Mouse (Mus musculus) limb, embryonic 10.5 days (tissue): Measurements from ENCODE around the gene Tmem178. TPM values are rescaled to one million over a fixed set of nuclear protein-coding genes. Genes with fewer than 3 reads are reported as not detected.
A peak's percentile ranks its signal among the peaks of the same experiment; 100 is the strongest.

Experiments used
- DNase-seq: peaks from one replicate; pipeline ENCODE4 v3.0.0-alpha.2; 2017; ENCODE audit warnings: low spot score
- H3K27ac ChIP-seq: fragments of 300-500 bp; sonication (generic); 2 replicates; pipeline ENCODE4 v1.5.1; 2016; ENCODE audit warnings: mild to moderate bottlenecking
- H3K27me3 ChIP-seq: fragments of 300-500 bp; sonication (generic); 2 replicates; pipeline ENCODE4 v1.6.1; 2016; ENCODE audit warnings: low read depth, mild to moderate bottlenecking; ENCODE audit not compliant: poor library complexity, severe bottlenecking
- H3K36me3 ChIP-seq: fragments of 300-500 bp; sonication (generic); 2 replicates; pipeline ENCODE4 v1.6.1; 2016; ENCODE audit warnings: mild to moderate bottlenecking, moderate library complexity
- H3K4me1 ChIP-seq: fragments of 300-500 bp; sonication (generic); 2 replicates; pipeline ENCODE4 v1.6.1; 2016
- H3K4me3 ChIP-seq: fragments of 300-500 bp; sonication (generic); 2 replicates; pipeline ENCODE4 v1.5.1; 2016; ENCODE audit warnings: mild to moderate bottlenecking, moderate library complexity
- H3K9me3 ChIP-seq: fragments of 300-500 bp; sonication (generic); replicated peaks from 2 replicates; pipeline ENCODE4 v1.6.1; 2016; ENCODE audit warnings: mild to moderate bottlenecking
- WGBS: fragments of 180-500 bp; shearing (Covaris S2); methylation state at CpG from one replicate; pipeline ENCODE4 v1.1.7; 2016; 5-methylcytosine and 5-hydroxymethylcytosine counted together
- polyA plus RNA-seq: library from polyadenylated mRNA; unstranded; fragments of >200 nt; fragmentation: Nextera tagmentation; extraction: Ambion mirVana; gene quantifications from 2 replicates; pipeline ENCODE4 v1.2.1, GENCODE M21; 2016

Tmem178 gene
- polyA plus RNA-seq = 3.1 and 5.5 TPM in 2 replicates

DNA sequence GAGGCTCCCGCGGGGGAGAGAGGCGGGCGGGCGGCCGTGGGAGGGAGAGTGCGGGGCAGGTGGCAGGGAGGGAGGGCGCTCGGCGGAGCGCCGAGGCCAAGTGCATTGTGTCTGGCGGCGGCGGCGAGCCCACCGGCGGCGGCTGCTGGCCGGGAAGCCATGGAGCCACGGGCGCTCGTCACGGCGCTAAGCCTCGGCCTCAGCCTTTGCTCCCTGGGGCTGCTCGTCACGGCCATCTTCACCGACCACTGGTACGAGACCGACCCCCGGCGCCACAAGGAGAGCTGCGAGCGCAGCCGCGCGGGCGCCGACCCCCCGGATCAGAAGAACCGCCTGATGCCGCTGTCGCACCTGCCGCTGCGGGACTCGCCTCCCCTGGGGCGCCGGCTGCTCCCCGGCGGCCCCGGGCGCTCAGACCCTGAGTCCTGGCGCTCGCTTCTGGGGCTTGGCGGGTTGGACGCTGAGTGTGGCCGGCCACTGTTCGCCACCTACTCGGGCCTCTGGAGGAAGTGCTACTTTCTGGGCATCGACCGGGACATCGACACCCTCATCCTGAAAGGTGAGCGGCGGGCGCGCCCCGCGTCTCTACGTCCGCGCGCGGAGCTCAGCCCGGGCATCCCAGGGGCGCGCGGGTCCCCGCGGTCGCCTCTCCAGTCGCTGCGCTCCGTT, at the start of gene Tmem178:
TSS of gene Tmem178 (plus strand) at position 103 of the 669 bp plus-strand sequence.
- WGBS = under 1% methylated on average over 77 of the region's 84 CpGs
- Histone ChIP-seq H3K27ac (peak within 1 kb of the TSS; percentile 85), H3K27me3 (peaks cover 61% of the 10 kb centered on the region)

DNA sequence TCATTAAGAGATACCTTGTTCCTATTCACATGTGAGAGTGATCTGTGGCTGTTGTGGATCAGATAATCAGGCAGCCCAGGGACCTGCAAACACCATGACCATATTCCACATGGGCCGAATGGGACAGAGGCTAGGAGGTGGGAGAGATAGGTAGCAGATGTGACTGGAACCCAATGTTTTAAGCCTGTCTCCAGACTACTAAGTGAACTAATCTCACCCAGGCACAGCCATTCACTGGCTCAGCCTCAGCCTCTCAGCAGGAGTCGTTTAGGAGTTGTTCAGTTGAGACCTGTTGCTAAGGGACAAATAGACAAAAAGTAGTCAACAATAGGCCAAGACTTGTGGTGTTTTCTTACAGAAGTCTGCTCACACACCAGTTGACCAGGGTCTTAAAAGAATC, 48.0 kb upstream of the Tmem178 start:
- Histone ChIP-seq H3K9me3 (no peaks in the 10 kb centered on the region), H3K4me3 (no peak overlapping the region), H3K36me3 (no peaks in the 10 kb centered on the region), H3K4me1 (0 out of 2 replicates have a peak, but pooled peaks cover 3% of the 10 kb centered on the region), H3K27me3 (no peaks in the 10 kb centered on the region), H3K27ac (no peak overlapping the region)
- 65% methylated on average over 2 of the region's 2 CpGs for WGBS
- DNase-seq = no peak

More for the DNA sequence above, at the start of gene Tmem178:
- Histone ChIP-seq H3K4me1 (peaks cover 11% of the 10 kb centered on the region), H3K9me3 (no peaks in the 10 kb centered on the region), H3K36me3 (no peaks in the 10 kb centered on the region), H3K4me3 (peak within 1 kb of the TSS; percentile 85)
- peak; percentile 68 for DNase-seq

DNA sequence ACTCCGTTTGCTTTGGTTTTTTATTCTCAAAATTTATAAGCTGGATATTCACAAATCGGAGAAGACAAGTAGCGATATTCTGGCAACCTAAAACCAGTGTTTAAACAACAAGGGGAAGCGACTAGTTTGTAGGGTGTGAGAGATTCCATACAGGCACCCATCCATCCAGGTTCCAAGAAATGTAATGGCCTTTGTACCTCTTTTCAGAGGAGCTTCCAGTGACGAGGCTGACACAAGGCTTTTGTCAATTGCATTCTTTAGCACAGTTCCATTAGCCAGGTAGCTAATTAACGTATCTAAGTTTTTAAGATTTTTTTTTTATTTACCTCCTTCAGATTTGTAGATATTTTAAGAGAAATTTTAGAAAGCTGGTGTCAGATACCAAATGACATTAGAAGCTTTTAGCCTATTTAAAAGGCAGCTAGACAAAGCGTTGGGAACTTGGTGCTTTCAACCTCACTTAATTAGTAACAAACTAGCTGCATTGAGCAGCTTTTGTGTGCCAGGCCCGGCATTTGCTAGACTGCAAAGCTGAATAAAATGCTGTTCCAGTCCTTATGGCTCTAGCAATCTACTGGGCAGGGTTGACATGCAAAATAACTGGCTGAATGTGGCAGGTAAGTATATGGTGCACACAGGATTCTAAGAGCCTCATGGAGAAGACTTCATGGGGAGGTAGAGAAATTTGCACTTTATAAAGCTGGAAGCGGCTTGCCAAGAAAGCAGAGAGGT, 46.6 kb upstream of the Tmem178 start:
- Histone ChIP-seq H3K27ac (0 out of 2 replicates have a peak overlapping the region, but pooled peaks have one; percentile 23), H3K9me3 (no peaks in the 10 kb centered on the region), H3K4me1 (0 out of 2 replicates have a peak, but pooled peaks cover 3% of the 10 kb centered on the region), H3K36me3 (no peaks in the 10 kb centered on the region), H3K27me3 (no peaks in the 10 kb centered on the region), H3K4me3 (no peak overlapping the region)
- DNase-seq = no peak
- WGBS = 84% methylated on average over 9 of the region's 9 CpGs

DNA sequence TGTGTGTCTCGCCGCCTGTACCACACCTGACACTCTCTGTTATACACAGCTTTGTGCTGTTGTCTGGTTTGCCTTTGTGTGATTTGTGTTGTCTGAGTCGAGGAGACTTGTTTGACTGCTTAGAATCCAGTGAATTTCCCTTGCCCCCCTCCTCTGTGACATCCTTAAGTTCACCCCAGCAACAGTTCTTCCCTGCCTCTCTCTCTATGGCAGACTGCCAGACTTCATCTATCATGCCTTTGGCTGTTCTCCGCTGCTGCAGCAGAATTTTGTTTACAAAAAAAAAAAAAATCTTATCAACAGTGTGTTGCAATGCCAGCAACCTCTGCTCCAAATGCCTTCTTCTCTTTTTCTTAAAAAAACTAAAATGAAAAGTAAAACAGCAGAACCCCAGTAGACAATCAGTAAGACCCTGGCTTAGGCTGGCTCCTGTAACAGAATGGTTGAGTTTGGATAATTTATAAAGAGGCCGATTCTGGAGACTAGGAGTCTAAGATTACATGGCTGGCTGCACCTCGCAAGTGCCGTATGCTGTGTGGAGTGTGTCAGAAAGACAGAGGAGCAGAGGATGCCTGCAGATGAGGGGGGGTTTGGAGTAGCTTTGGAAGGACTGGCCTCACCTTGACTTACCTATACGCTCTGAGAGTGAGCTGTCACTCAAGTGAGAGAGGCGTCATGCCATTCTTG, 44.8 kb upstream of the Tmem178 start:
- 83% methylated on average over 9 of the region's 9 CpGs for WGBS
- no peak overlapping the region for H3K27ac ChIP-seq
- H3K4me3 ChIP-seq = no peak overlapping the region

DNA sequence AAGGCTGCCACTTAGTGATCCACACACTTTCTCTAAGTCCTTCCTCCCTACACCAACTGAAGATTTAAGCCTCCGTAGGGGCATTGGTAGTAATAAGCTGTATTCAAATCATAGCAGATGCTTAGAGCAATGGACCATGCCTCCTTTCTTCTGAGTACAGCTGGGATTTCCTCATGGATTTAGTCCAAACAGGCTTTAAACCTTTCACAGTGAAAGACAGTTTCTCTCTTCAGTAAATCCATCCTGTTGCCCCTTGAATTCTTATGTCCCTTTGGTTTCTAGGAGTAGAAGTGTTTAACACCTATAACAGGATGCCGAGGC, 44.3 kb upstream of the Tmem178 start:
- 90% methylated on average over 2 of the region's 2 CpGs for WGBS
- H3K27ac ChIP-seq = no peak overlapping the region

More for the DNA sequence above, 44.8 kb upstream of the Tmem178 start:
- DNase-seq = no peak
- H3K27me3 ChIP-seq = no peaks in the 10 kb centered on the region
- peaks cover 8% of the 10 kb centered on the region for H3K4me1 ChIP-seq
- H3K36me3 ChIP-seq = no peaks in the 10 kb centered on the region
- no peaks in the 10 kb centered on the region for H3K9me3 ChIP-seq

DNA sequence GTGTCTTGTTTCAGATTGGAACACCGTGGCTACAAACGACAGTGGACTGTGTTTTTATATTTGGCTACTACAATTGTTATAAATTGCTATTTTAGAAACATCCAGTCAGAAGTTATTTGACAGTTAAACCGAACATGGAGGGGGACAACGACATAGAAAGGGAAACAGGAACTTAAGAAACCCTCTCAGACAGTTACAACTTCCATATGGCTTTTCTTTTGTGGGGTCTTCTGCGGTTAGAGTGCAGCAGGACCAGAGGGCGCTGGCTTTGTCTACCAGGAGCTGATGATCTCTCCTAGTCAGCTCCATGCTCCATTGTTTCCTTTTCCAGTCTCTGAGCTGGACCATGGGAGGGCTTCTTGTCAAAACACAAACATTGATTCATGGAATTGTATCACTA, 42.5 kb upstream of the Tmem178 start:
- H3K9me3 ChIP-seq = no peaks in the 10 kb centered on the region
- WGBS = 88% methylated on average over 6 of the region's 6 CpGs
- no peaks in the 10 kb centered on the region for H3K27me3 ChIP-seq
- no peaks in the 10 kb centered on the region for H3K36me3 ChIP-seq
- no peak overlapping the region for H3K4me3 ChIP-seq
- DNase-seq = no peak
- H3K27ac ChIP-seq = no peak overlapping the region
- peaks cover 16% of the 10 kb centered on the region for H3K4me1 ChIP-seq

More for the DNA sequence above, 44.3 kb upstream of the Tmem178 start:
- DNase-seq = no peak
- H3K4me1 ChIP-seq = peaks cover 12% of the 10 kb centered on the region
- H3K4me3 ChIP-seq = no peak overlapping the region
- no peaks in the 10 kb centered on the region for H3K36me3 ChIP-seq
- no peaks in the 10 kb centered on the region for H3K27me3 ChIP-seq
- H3K9me3 ChIP-seq = no peaks in the 10 kb centered on the region

DNA sequence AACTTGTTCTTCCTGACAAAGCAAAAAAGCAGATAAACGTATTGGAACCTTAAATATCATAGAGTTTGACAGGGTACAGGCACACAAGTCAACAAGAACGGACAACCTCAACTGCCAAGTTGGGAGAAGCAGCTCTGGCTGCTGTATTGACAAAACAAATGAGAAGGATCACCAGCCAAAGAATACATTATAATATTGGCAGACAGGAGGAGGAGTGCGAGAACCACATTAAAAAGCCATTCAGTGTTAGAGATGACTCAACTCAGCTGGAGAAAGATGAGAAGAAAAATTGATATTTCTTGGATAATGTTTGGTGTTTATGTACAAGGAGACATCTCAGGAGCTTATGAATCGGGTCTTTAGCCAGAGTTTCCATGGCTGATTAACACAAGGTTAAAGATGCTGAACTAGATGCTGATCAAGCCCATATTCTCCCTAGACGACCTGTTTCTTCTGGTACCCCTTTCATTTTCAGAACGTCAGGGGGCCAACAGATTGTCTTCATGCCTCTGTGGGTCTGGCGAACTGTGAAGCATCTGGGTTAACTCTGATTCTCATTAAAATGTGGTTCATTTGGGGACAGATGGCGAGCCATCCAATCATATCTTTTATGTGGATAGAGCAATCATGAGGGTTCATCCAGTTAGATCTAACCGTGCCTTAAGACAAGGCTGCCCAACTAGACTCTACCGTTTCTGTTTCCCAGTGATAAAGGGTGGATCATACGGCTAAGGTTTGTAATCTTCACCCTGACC, 41.1 kb upstream of the Tmem178 start:
- H3K9me3 ChIP-seq = no peaks in the 10 kb centered on the region
- H3K27ac ChIP-seq = no peak overlapping the region
- no peak overlapping the region for H3K4me3 ChIP-seq
- H3K36me3 ChIP-seq = no peaks in the 10 kb centered on the region
- peaks cover 12% of the 10 kb centered on the region for H3K4me1 ChIP-seq
- H3K27me3 ChIP-seq = no peaks in the 10 kb centered on the region
- 87% methylated on average over 11 of the region's 11 CpGs for WGBS
- DNase-seq = no peak

DNA sequence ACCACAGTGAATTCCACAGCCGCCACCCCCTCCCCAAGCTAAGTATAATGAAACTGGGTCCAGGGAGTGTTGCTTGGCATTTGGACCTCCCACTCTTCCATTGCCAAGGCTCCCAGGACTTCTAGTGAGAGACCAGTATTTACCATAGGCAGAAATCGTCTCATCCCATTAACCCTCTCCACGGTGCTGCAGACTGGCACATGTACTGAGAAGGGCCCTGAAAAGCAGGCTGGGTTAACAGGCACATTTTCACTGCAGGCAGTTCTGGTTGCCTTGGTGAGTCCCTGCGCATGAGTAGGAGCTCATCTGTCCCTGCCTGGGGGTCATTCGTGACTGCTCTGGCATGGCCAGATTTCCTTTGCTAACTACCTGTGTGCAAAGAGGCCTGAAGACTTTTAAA, 40.4 kb upstream of the Tmem178 start:
- DNase-seq = no peak
- Histone ChIP-seq H3K9me3 (no peaks in the 10 kb centered on the region), H3K36me3 (no peaks in the 10 kb centered on the region), H3K27ac (no peak overlapping the region), H3K27me3 (no peaks in the 10 kb centered on the region), H3K4me3 (no peak overlapping the region), H3K4me1 (peaks cover 12% of the 10 kb centered on the region)
- 76% methylated on average over 5 of the region's 5 CpGs for WGBS

DNA sequence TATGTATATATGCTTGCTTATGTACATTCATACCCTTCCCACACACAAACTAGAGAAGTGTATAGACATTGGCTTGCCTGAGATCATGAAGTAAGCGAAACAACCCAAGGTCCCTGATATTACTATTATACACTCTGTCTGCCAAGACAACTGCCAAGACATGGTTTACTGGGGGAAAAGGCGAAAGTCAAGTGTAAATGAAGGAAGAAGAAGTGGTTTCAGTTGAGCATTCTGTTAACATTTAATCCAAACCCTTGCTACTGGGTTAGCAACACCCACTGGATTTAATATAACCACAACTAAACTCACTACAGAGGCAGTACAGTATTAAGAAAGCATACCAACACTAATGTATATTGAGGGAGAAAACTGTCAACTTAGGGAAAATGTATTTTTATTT, 28.8 kb upstream of the Tmem178 start:
- Histone ChIP-seq H3K27ac (no peak overlapping the region), H3K4me3 (no peak overlapping the region), H3K27me3 (no peaks in the 10 kb centered on the region), H3K9me3 (no peaks in the 10 kb centered on the region), H3K4me1 (no peaks in the 10 kb centered on the region), H3K36me3 (no peaks in the 10 kb centered on the region)
- 92% methylated on average over 2 of the region's 2 CpGs for WGBS
- no peak for DNase-seq

DNA sequence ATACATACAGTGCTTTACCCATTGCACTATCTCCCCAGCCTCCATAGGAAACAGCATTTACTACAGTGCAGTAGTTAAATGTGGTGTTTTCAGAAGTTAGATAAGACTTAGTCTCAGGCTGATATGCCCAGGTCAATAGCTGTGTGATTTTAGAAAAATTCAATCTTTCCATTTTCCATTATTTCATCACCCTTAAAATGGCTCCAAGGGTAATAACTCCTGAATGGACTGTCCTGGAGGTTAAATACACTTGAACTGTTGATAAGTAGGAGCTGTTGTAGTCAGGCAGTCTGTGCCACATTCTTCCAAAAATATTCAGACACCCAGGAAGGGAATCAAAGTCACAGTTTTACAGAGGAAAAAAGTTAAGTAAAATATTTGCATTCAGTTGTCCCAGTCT, 25.2 kb upstream of the Tmem178 start:
- no peaks in the 10 kb centered on the region for H3K36me3 ChIP-seq
- H3K4me1 ChIP-seq = peaks cover 7% of the 10 kb centered on the region
- no peaks in the 10 kb centered on the region for H3K9me3 ChIP-seq
- no peak overlapping the region for H3K4me3 ChIP-seq
- no peak for DNase-seq
- no peaks in the 10 kb centered on the region for H3K27me3 ChIP-seq
- no peak overlapping the region for H3K27ac ChIP-seq

DNA sequence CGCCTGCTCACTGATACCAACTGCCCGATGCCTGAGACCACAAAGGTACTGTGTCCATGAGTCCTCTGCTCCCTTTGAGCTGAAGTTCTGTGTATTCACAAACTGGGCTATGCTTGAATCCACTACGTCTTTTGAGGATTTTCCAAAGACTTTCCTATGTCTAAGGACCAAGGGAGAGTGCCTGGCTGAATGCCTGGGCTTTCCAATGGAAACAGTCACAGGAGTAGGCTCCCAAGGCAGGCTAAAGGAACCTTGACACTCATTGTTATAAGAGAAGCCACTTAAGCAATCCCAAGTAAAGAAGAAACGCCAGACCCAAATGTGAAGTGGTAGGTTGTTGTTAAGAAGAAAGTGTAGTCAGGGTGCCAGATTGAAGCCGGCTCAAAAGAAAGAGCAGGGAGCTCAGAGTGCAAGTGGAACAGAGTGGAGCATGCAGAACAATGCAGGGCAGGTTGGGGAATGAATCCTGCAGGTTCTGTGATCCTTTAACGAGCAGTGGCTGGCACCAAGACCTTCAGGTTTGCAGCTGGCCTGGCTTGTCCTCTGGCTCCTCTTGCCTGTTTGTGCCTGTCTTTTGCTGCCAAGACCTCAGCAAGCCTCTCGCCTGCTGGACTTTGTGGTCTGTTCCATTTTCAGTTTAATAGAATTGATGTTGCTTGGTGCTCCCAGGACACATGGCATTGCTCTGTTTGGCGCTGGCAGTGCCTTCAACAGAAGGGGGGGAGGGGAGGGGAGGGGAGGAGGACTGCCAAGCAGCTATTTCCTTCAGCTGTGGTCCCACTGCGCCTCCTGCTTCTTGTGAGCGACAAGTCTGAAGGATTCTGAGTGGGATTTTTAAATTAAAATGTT, 22.9 kb upstream of the Tmem178 start:
- H3K9me3 ChIP-seq = no peaks in the 10 kb centered on the region
- H3K36me3 ChIP-seq = no peaks in the 10 kb centered on the region
- peaks cover 7% of the 10 kb centered on the region for H3K4me1 ChIP-seq
- no peaks in the 10 kb centered on the region for H3K27me3 ChIP-seq
- no peak overlapping the region for H3K27ac ChIP-seq
- 81% methylated on average over 10 of the region's 10 CpGs for WGBS
- no peak for DNase-seq
- H3K4me3 ChIP-seq = no peak overlapping the region

DNA sequence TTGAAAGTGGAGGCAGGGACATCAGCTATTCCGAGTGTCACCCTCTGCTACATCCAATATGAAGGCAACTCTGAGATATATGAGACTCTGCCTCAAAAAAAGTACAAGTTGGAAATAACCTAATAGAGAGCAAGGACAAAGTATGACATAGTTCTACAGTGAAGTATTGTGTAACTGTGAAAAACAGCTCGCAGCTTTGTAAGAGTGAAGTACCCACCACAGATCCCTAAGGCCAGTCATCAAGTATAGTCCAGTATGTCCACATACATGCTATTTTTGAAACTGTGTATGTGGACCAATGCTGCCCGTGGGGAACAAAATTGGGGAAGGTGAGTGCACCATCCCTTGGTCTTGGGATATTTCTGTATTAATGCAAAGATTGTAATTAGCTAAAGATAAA, 18.9 kb upstream of the Tmem178 start:
- Histone ChIP-seq H3K36me3 (no peaks in the 10 kb centered on the region), H3K4me3 (no peak overlapping the region), H3K9me3 (no peaks in the 10 kb centered on the region), H3K4me1 (peaks cover 7% of the 10 kb centered on the region), H3K27me3 (no peaks in the 10 kb centered on the region), H3K27ac (no peak overlapping the region)
- 90% methylated on average over 3 of the region's 3 CpGs for WGBS
- no peak for DNase-seq
